8 mouse cellular contexts compared by ENCODE assay signal in genomic region chr19:37174716-37175435, GRCm38 (mm10). TPM values are rescaled to one million over a fixed set of nuclear protein-coding genes. Genes with fewer than 3 reads are reported as not detected.
A peak's percentile ranks its signal among the peaks of the same experiment; 100 is the strongest.
DNase-seq lines count a peak whose midpoint lies in the region; ATAC-seq and TF ChIP-seq lines count a peak whose summit lies in the region.

No protein-coding gene starts in this region.

- H3K9me3 ChIP-seq in E14TG2a.4 (ENCODE audit: low read length): no peaks in the 10 kb centered on the region
- H3K9me3 ChIP-seq in forebrain, embryonic 16.5 days (ENCODE audit: control insufficient read depth, low read length): no peaks in the 10 kb centered on the region
- H3K9me3 ChIP-seq in lung, embryonic 15.5 days: no peaks in the 10 kb centered on the region

- H3K27me3 ChIP-seq in E14TG2a.4 (ENCODE audit: insufficient read depth, low read length): peaks cover 49% of the 10 kb centered on the region
- no peaks in the 10 kb centered on the region for H3K27me3 ChIP-seq in forebrain, embryonic 16.5 days (replicated peaks; ENCODE audit: control insufficient read depth, insufficient read depth, low read length)
- H3K27me3 ChIP-seq in lung, embryonic 15.5 days: peaks cover 40% of the 10 kb centered on the region

- peak overlapping the region; percentile 81 for H3K9ac ChIP-seq in forebrain, embryonic 16.5 days (replicated peaks; ENCODE audit: low read depth, low read length)
- peak overlapping the region; percentile 43 for H3K9ac ChIP-seq in lung, embryonic 15.5 days

- no peaks in the 10 kb centered on the region for H3K36me3 ChIP-seq in E14TG2a.4 (ENCODE audit: insufficient read depth, low read length)
- H3K36me3 ChIP-seq in forebrain, embryonic 16.5 days (ENCODE audit: control insufficient read depth, insufficient read depth): peaks cover 2% of the 10 kb centered on the region; the same call in 1 of the 2 replicates
- H3K36me3 ChIP-seq in lung, embryonic 15.5 days: no peaks in the 10 kb centered on the region

- peak; percentile 51 for DNase-seq in heart, postnatal 4 days
- peak; percentile 71 for DNase-seq in layer of hippocampus, adult 9-11 months
- DNase-seq in ovary, postnatal 10 days (ENCODE audit: low spot score): peak; percentile 35
- DNase-seq in thymus, postnatal 4 days: peak; percentile 37

- under 1% methylated on average over 34 of the region's 36 CpGs for WGBS in forebrain, embryonic 16.5 days
- WGBS in lung, embryonic 15.5 days: under 1% methylated on average over 36 of the region's 36 CpGs

- peaks cover 44% of the 10 kb centered on the region for H3K4me1 ChIP-seq in E14TG2a.4 (replicated peaks; ENCODE audit: low read depth, low read length)
- H3K4me1 ChIP-seq in forebrain, embryonic 16.5 days (replicated peaks; ENCODE audit: control insufficient read depth, insufficient read depth, low read length): peaks cover 35% of the 10 kb centered on the region
- peaks cover 23% of the 10 kb centered on the region for H3K4me1 ChIP-seq in lung, embryonic 15.5 days

- H3K4me2 ChIP-seq in forebrain, embryonic 16.5 days (ENCODE audit: low read length): peak overlapping the region; percentile 94
- peak overlapping the region; percentile 100 for H3K4me2 ChIP-seq in lung, embryonic 15.5 days

- peak overlapping the region; percentile 84 for H3K4me3 ChIP-seq in E14TG2a.4 (replicated peaks; ENCODE audit: low read length)
- H3K4me3 ChIP-seq in forebrain, embryonic 16.5 days (replicated peaks; ENCODE audit: low read length): peak overlapping the region; percentile 77
- H3K4me3 ChIP-seq in lung, embryonic 15.5 days: peak overlapping the region; percentile 67

- peak overlapping the region; percentile 93 for H3K27ac ChIP-seq in forebrain, embryonic 16.5 days (ENCODE audit: low read length)
- H3K27ac ChIP-seq in lung, embryonic 15.5 days: 0 out of 2 replicates have a peak overlapping the region, but pooled peaks have one; percentile 37

- TF ChIP-seq CTCF in E14TG2a.4 (conservative IDR thresholded peaks at IDR 0.05; ENCODE audit: low read length): no peak

- peak; percentile 36 for ATAC-seq in cerebellum, adult (ENCODE audit: insufficient number of reproducible peaks, low FRiP score, low TSS enrichment)
- peak; percentile 78 for ATAC-seq in forebrain, embryonic 16.5 days
- peak; percentile 72; the same call in 1 of the 2 replicates for ATAC-seq in lung, embryonic 15.5 days (ENCODE audit: borderline replicate concordance, extremely low read depth, low FRiP score, low TSS enrichment)

RNA-seq across cellular contexts. Expression of gene March5, which starts 32.5 kb away (rescaled TPM):
- 111 and 130 TPM in 2 replicates for polyA plus RNA-seq in forebrain, embryonic 16.5 days (2015; fragmentation: Nextera tagmentation; extraction: Ambion mirVana)
- total RNA-seq in heart, postnatal 4 days (2021): 10 to 100 TPM; 78.4 to 79.7 TPM
- 91.9 and 99.1 TPM in 2 replicates for polyA plus RNA-seq in lung, embryonic 15.5 days (2015; fragmentation: Nextera tagmentation; extraction: Ambion mirVana)

RNA-seq across cellular contexts. Expression of gene Cpeb3, which starts 33.5 kb away (rescaled TPM):
- polyA plus RNA-seq in forebrain, embryonic 16.5 days (2015; fragmentation: Nextera tagmentation; extraction: Ambion mirVana): 7.0 and 9.8 TPM in 2 replicates
- 10 to 100 TPM; 38.5 to 45.0 TPM for total RNA-seq in heart, postnatal 4 days (2021)
- polyA plus RNA-seq in lung, embryonic 15.5 days (2015; fragmentation: Nextera tagmentation; extraction: Ambion mirVana): 0.87 and 1.0 TPM in 2 replicates

Comparison
In these comparisons a context has a peak if more than half of its experiments do, and no peak if none do; other contexts are left out.
1. Peak in every context shown above with its lines: DNase-seq, ATAC-seq, H3K4me3 ChIP-seq and H3K27ac ChIP-seq.